Mouse (Mus musculus): ENCODE data around the gene Slc8a3.
A peak's percentile ranks its signal among the peaks of the same experiment; 100 is the strongest.

Slc8a3 gene

DNA sequence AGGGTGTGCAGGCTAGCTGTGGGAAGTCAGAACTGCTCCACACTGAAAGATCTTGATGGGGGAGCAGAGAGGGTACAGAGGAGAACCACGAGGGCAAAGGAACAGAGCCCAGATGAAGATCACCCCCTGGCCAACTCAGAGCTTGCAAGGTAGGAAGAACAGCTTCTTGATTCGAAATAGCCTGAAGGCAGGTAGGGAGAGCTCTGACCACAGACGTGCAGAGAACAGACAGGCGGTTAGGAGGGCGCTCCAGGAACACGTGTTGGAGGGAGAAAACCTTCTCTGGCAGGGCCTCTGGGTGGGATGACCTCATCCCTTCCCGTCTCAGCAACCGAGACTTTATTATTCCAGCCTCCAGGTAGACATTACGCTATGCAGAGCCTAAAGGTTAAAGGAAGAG lies 157.7 kb downstream of the Slc8a3 start:
- no peak for DNase-seq

- DNase-seq, result no peak
These were observed 159.1 kb downstream of the Slc8a3 start for GRCm38 (mm10) chr12:81173893-81174292.

DNA sequence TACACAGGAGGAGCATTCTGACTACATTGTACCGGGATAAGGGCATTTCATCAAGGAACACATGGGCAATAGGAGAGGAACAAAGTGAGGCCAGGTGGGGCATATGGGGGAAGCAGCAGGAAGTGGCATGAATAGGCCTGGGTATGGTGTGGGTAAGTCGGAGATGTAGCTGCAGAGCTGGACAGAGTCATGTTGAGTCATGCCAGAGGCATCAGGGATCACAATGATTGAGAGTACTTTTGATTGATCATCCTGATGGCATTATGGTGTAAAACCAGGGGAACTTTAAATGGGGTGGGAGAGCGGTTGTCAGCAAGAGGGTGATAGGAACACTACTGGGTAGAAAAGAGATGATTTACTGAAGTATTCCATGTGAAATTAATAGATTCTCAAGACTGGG lies 160.0 kb downstream of the Slc8a3 start:
- no peak for DNase-seq

GRCm38 (mm10) chr12:81170076-81170475 lies 162.9 kb downstream of the Slc8a3 start:
- DNase-seq, result no peak

DNA sequence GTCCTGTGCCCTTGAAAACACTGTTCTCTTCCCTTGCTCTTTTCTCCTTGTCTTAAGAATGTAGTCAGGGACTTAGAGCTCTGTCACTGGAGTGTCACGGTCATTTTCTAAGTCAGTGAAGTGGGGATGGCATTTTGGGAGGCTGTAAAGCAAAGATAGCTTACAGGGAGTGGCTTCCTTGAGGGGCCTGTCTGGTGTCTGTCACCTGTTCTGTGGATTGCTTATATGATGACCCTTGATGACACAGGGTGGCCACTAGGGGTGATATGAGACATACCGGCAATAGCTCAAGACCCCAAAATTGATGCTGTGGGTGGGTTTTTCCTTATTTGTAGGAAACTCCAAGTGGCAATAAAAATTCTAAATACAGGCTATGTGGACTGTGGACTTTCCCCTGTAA lies 164.5 kb downstream of the Slc8a3 start:
- DNase-seq, result no peak

GRCm38 (mm10) chr12:81168031-81168430 lies 164.9 kb downstream of the Slc8a3 start:
- no peak for DNase-seq

- DNase-seq, result no peak
These were observed 165.8 kb downstream of the Slc8a3 start for GRCm38 (mm10) chr12:81167142-81167541.

DNA sequence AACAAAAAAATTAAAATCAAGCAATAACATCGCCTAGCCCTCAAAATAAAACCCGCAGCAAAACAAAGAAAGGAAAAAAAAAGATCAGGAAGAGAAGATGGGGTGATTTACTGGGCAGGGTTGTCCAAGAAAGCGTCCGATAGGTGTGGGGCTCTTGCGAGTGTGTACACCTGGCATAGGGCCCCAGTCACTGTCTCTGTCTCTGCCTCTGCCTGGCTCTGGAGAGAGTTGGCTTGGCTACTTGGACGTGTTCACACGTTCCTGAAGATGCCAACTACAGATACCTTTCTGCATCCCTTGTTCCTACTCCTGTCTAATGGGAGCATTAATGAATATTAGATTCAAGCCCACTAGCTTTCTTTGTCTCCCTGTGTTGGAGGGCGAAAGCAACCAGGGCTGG lies 166.4 kb downstream of the Slc8a3 start:
- no peak for DNase-seq

- no peak for DNase-seq
These were observed 166.9 kb downstream of the Slc8a3 start for GRCm38 (mm10) chr12:81166092-81166491.

DNA sequence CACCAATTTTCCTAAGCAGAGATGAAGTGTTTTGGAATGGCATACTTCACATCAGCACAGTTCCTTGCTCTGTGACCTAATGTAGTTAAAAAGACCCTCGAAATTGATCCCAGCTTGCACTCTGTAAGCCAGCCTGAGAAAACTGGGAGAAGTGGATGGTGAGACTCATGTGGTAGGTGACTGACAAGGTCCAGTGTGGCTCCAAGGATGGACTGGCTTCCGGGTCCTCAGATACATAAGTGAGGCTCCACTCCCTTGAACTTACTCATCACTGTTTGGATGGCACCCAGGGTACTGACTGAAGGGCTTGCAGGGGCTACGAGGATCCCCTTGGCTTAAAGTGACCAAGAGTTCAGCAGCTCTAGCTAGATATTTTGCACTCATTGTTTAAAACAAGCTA lies 169.4 kb downstream of the Slc8a3 start:
- no peak for DNase-seq

- DNase-seq, result no peak
These were observed 169.8 kb downstream of the Slc8a3 start for GRCm38 (mm10) chr12:81163131-81163530.

DNA sequence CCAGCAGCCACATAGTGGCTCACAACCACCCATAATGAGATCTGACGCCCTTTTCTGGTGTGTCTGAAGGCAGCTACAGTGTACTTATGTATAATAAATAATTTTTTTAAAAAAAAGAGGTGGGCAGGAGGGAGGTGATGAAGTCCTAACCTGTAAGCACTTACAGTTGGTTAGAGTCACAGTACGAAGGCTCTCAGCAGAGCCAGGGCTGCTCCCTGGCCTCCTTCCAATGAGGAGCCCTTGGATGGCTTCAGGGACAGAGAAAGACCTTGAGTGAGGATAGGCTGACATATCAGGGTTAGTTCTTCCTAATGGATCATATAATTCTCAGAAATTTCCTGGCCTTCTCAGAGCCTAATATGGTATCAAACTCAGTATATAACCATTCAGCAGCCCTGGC lies 171.7 kb downstream of the Slc8a3 start:
- DNase-seq, result no peak

DNA sequence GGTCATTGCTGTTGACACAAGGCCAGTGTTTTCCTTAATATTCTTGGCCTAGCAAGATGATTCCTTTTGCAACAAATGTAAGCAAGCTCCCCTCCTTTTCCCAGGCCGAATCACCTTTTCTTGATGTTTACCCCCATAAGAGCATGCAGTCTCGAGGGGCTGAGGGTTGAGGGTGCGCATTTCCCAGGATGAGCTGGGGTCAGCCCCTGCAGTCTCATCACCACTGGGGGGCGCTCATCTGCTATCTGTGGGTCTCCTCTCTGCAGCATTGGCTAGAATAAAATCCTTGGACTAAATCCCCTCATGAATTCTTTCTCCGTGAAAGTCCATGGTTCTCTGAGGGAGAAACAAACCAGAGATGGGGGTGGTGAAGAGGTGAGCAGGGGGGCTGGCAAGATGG lies 172.1 kb downstream of the Slc8a3 start:
- DNase-seq, result peak in 1 of 2 experiments; percentile 34

DNA sequence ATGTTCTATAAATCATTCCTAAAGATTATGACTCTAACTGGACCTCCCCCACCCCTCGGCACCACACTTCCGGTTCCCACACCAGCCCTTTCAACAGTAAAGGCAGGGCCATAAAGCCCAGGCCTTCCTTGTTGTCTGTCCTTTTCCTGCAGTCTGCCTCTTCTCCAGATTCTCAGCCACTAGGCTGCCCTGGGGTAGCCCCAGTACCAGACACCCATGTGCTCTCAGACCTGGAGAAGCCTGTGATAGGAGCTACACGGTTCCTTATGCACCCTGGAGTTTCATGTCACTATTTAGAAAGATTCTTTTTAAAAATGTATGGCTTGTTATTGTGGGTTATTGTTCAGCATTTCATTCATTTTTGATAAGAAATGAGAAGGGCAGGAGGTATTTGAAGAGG lies 172.6 kb downstream of the Slc8a3 start:
- DNase-seq, result no peak

GRCm38 (mm10) chr12:81159947-81160346 lies 173.0 kb downstream of the Slc8a3 start:
- DNase-seq, result no peak

DNA sequence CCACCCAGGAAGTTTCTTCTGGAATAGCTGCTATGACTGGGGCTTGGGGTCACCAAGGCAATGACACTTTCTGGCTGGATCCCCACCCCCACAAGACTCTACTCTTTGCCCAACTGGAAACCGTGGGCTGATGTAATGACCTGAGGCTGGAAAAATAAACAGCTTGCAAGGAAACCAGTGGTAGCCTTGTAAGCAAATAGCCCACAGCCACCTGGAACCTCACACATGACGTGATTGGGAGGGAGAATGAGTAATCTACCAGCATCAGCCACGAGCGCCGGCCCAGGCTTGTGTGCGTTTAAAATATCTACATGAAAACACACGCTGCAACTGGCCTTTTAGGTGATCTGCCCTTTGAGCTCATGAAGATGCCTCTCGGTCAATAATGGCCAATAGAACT lies 176.1 kb downstream of the Slc8a3 start:
- DNase-seq, result no peak

DNA sequence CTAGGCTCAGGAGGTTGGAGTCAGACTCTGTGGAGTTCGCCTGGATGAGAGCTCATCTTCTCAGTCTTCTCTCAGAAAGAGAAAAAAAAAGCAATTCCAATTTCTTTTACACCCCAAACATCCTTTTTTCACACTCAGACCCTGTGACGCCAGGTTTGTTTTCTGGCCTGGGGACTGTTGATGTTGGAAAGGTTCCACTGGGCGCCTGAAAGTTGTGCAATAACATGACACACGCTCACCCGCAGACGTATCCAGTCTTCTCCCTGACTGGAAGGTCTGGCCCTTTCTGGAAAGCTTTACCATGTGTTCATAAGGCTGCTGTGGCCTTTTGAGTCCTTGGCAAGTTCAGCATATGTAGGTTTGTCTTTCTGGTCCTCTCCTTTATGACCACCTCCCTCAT lies 177.3 kb downstream of the Slc8a3 start:
- peak; percentile 2 to 7 for DNase-seq

- DNase-seq, result no peak
These were observed 180.9 kb downstream of the Slc8a3 start for GRCm38 (mm10) chr12:81152082-81152481.

DNA sequence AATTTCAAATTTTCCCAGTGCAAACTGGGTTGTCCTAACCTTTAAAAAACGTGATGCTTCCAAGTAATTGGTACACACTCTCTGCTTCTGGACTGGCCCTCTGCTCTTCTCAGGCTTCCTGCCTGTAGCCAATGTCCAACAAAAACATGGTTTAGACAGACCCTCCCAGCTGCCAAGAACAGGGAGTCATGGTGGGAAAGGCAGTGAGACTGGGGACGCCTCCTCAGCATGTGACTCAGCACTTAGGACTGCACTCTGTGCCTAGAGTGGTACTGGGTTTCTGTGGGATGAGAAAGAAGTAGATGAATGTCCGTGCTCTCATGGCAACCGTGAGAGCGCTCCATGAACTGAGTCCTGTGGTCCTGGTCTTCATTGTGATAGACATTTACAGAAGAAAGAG lies 182.1 kb downstream of the Slc8a3 start:
- no peak for DNase-seq

- no peak for DNase-seq
These were observed 185.0 kb downstream of the Slc8a3 start for GRCm38 (mm10) chr12:81147956-81148355.
